In the genomic region with DNA sequence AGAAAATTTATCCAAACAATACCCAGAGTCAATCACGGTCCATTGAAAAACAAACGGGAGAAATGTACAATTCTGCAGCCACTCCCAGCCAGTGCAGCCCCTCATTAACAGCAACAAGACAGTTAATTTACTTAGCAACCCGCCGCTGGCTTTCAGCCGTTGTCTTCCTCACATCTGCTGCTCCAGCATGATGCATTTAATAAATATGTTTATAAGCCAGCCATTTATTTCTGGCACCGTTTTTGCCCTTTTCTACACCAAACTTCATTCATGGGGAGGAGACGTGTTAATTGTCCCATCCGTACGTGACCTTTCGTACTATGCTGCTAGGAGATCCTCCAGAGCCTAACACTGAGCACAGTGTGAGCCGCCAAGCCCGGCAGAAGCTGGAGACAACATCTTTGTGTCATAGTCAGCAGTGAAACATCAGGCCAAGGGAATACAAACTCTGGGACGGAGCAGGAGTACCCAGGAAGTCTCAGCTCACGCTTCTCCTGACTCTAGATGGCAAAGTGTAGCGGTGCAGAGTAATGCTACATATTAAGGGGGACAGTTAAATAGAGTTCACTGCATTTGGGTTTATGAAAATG, we compare ENCODE assay signal across 12 mouse cellular contexts.
A peak's percentile ranks its signal among the peaks of the same experiment; 100 is the strongest.
DNase-seq lines count a peak whose midpoint lies in the region; ATAC-seq and TF ChIP-seq lines count a peak whose summit lies in the region.
"Had no signal": no experiment of that assay in that cellular context is flagged by ENCODE, and none has a peak within 500 bp of the region (broad histone marks: within the 10 kb centered on the region; RNA-seq: fewer than 3 reads in every experiment).

No protein-coding gene starts in this region.

- H3K9me3 ChIP-seq in heart, embryonic 12.5 days (replicated peaks): no peaks in the 10 kb centered on the region; the same call in 1 of the 2 replicates
- H3K9me3 ChIP-seq in forebrain, embryonic 12.5 days: no peaks in the 10 kb centered on the region
- no peaks in the 10 kb centered on the region for H3K9me3 ChIP-seq in midbrain, embryonic 10.5 days (replicated peaks)

- no peaks in the 10 kb centered on the region for H3K27me3 ChIP-seq in heart, embryonic 12.5 days (replicated peaks)
- H3K27me3 ChIP-seq in forebrain, embryonic 12.5 days: peaks cover 47% of the 10 kb centered on the region
- H3K27me3 ChIP-seq in midbrain, embryonic 10.5 days (ENCODE audit: low read depth, poor library complexity, severe bottlenecking): peaks cover 8% of the 10 kb centered on the region; the same call in 1 of the 2 replicates

- H3K4me3 ChIP-seq in heart, embryonic 12.5 days: no peak overlapping the region
- H3K4me3 ChIP-seq in forebrain, embryonic 12.5 days (replicated peaks): peak overlapping the region; percentile 31; the same call in 1 of the 2 replicates
- no peak overlapping the region for H3K4me3 ChIP-seq in midbrain, embryonic 10.5 days
- H3K4me3 ChIP-seq in olfactory bulb, adult 2 months (ENCODE audit: insufficient read depth, low read depth, low read length): no peak overlapping the region
- H3K4me3 ChIP-seq: megakaryocyte, embryonic 14.5 days had no signal

- ATAC-seq in heart, embryonic 12.5 days (ENCODE audit: insufficient number of reproducible peaks, low FRiP score): no peak
- 0 out of 2 replicates have a peak, but pooled peaks have one; percentile 18 for ATAC-seq in forebrain, embryonic 12.5 days (ENCODE audit: low FRiP score)
- ATAC-seq in megakaryocyte progenitor cell, adult 5-6 weeks (replicated peaks; ENCODE audit: poor library complexity): no peak

- H3K27ac ChIP-seq in heart, embryonic 12.5 days (ENCODE audit: poor library complexity, severe bottlenecking): no peak overlapping the region
- H3K27ac ChIP-seq in forebrain, embryonic 12.5 days: peak overlapping the region; percentile 89
- peak overlapping the region; percentile 49; the same call in 1 of the 2 replicates for H3K27ac ChIP-seq in midbrain, embryonic 10.5 days (replicated peaks)
- H3K27ac ChIP-seq in olfactory bulb, adult 2 months (ENCODE audit: insufficient read depth, low read depth, low read length): peak overlapping the region; percentile 81; the same call in 1 of the 2 replicates

- no peak overlapping the region for H3K4me2 ChIP-seq in heart, embryonic 12.5 days
- H3K4me2 ChIP-seq in forebrain, embryonic 12.5 days: peak overlapping the region; percentile 51

- no peaks in the 10 kb centered on the region for H3K36me3 ChIP-seq in heart, embryonic 12.5 days
- H3K36me3 ChIP-seq in forebrain, embryonic 12.5 days (replicated peaks): no peaks in the 10 kb centered on the region
- no peaks in the 10 kb centered on the region for H3K36me3 ChIP-seq in midbrain, embryonic 10.5 days

- 80% methylated on average over 15 of the region's 15 CpGs for WGBS in heart, embryonic 12.5 days
- WGBS in forebrain, embryonic 12.5 days: 46% methylated on average over 15 of the region's 15 CpGs
- 65% methylated on average over 15 of the region's 15 CpGs for WGBS in midbrain, embryonic 10.5 days
- WGBS in olfactory bulb, adult 2 months: 18% methylated on average over 15 of the region's 15 CpGs

- no peak for TF ChIP-seq CTCF in olfactory bulb, adult 2 months (IDR thresholded peaks at IDR 0.05; ENCODE audit: insufficient read depth, low read depth, low read length)

- DNase-seq in heart, adult 11 months: peak; percentile 95
- no peak for DNase-seq in midbrain, embryonic 10.5 days (ENCODE audit: low spot score)
- DNase-seq in embryo, embryonic 11 days: no peak
- DNase-seq in kidney, postnatal 25 days: no peak
- DNase-seq: kidney, adult 2 months; lung, adult 18-20 months; thymus, postnatal 4 days had no signal

- no peak overlapping the region for H3K9ac ChIP-seq in heart, embryonic 12.5 days
- no peak overlapping the region for H3K9ac ChIP-seq in forebrain, embryonic 12.5 days

- TF ChIP-seq POLR2A in olfactory bulb, adult 2 months (IDR thresholded peaks at IDR 0.05; ENCODE audit: insufficient read depth, low read depth, low read length): no peak

- peaks cover 8% of the 10 kb centered on the region for H3K4me1 ChIP-seq in heart, embryonic 12.5 days (replicated peaks)
- H3K4me1 ChIP-seq in forebrain, embryonic 12.5 days: peaks cover 27% of the 10 kb centered on the region
- peaks cover 29% of the 10 kb centered on the region for H3K4me1 ChIP-seq in midbrain, embryonic 10.5 days
- peaks cover 10% of the 10 kb centered on the region for H3K4me1 ChIP-seq in olfactory bulb, adult 2 months (ENCODE audit: control insufficient read depth, insufficient read depth, low read length)
- H3K4me1 ChIP-seq: megakaryocyte, embryonic 14.5 days had no signal
